Mouse (Mus musculus) MEL (cell line): ENCODE data around the gene Syn3.

Source experiments
- USF1 ChIP-seq: IDR thresholded peaks from 2 replicates; pipeline ENCODE4 v1.6.1; 2014; ENCODE audit warnings: low read depth, mild to moderate bottlenecking, inconsistent platforms, low read length, improper control_type of control experiment, moderate library complexity
- ZNF384 ChIP-seq: IDR thresholded peaks from 2 replicates; pipeline ENCODE4 v1.6.1; 2012; ENCODE audit warnings: low read depth, mild to moderate bottlenecking, inconsistent platforms, low read length, improper control_type of control experiment

DNA sequence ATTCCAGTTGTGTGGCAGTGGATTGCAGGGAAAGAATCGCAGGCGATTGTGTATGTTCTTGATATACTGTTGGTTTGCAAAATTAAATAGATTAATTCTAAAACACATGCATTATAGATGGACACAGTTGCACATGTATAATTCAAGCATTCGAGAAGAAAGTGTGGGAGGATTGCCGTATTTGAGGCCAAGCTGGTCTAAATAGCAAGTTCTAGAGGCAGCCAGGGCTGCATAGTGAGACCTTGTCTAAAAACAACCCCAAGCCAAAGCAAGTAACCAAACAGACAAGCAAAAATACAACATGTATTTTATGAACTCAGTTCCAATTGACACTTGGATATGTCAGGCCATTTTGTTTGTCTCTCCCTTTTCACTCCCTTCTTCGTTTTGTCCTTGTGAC, 223.1 kb downstream of the Syn3 start:
- TF ChIP-seq USF1 (no peak), ZNF384 (no peak)
